Mouse (Mus musculus) cerebellum, adult 9-10 months (tissue): ENCODE measurements around the gene Gpc6.

Experiments
- DNase-seq: peaks from one replicate; pipeline ENCODE4 v3.0.0; 2022

Gpc6 gene

GRCm38 (mm10) chr14:117756505-117756904, 831.4 kb downstream of the Gpc6 start:
- no peak for DNase-seq

- DNase-seq, result no peak
Measured at GRCm38 (mm10) chr14:117757790-117758358, 832.8 kb downstream of the Gpc6 start.

GRCm38 (mm10) chr14:117760830-117761517, 835.9 kb downstream of the Gpc6 start:
- no peak for DNase-seq

- DNase-seq, result no peak
Measured at GRCm38 (mm10) chr14:117762934-117763333, 837.8 kb downstream of the Gpc6 start.

GRCm38 (mm10) chr14:117767861-117768260, 842.7 kb downstream of the Gpc6 start:
- DNase-seq, result no peak

GRCm38 (mm10) chr14:117768697-117769096, 843.6 kb downstream of the Gpc6 start:
- DNase-seq, result no peak

GRCm38 (mm10) chr14:117773373-117773772, 848.3 kb downstream of the Gpc6 start:
- no peak for DNase-seq

- DNase-seq, result no peak
Measured at GRCm38 (mm10) chr14:117777866-117778500, 852.9 kb downstream of the Gpc6 start.

- no peak for DNase-seq
Measured at GRCm38 (mm10) chr14:117778538-117779413, 853.7 kb downstream of the Gpc6 start.

- DNase-seq, result no peak
Measured at GRCm38 (mm10) chr14:117781724-117782123, 856.6 kb downstream of the Gpc6 start.

- no peak for DNase-seq
Measured at GRCm38 (mm10) chr14:117783671-117784262, 858.7 kb downstream of the Gpc6 start.

GRCm38 (mm10) chr14:117784960-117785359, 859.8 kb downstream of the Gpc6 start:
- no peak for DNase-seq

- no peak for DNase-seq
Measured at GRCm38 (mm10) chr14:117785507-117786085, 860.5 kb downstream of the Gpc6 start.

- no peak for DNase-seq
Measured at GRCm38 (mm10) chr14:117786647-117787046, 861.5 kb downstream of the Gpc6 start.

- DNase-seq, result no peak
Measured at GRCm38 (mm10) chr14:117794874-117795273, 869.8 kb downstream of the Gpc6 start.

- DNase-seq, result no peak
Measured at GRCm38 (mm10) chr14:117796661-117797060, 871.5 kb downstream of the Gpc6 start.

- DNase-seq, result no peak
Measured at GRCm38 (mm10) chr14:117800399-117800798, 875.3 kb downstream of the Gpc6 start.

- DNase-seq, result no peak
Measured at GRCm38 (mm10) chr14:117807846-117808245, 882.7 kb downstream of the Gpc6 start.

- no peak for DNase-seq
Measured at GRCm38 (mm10) chr14:117808326-117808725, 883.2 kb downstream of the Gpc6 start.

GRCm38 (mm10) chr14:117810321-117811270, 885.5 kb downstream of the Gpc6 start:
- DNase-seq, result no peak

GRCm38 (mm10) chr14:117813473-117813872, 888.4 kb downstream of the Gpc6 start:
- no peak for DNase-seq
